Mouse (Mus musculus): ENCODE data around the gene Bud23.
A peak's percentile ranks its signal among the peaks of the same experiment; 100 is the strongest.
"Not testable (repeated sequence)": the region's sequence is repeated elsewhere in the genome, so short reads cannot be mapped to it uniquely, and the experiment has no call there.

Gene Bud23

GRCm38 (mm10) chr5:135070448-135070847, 5.7 kb upstream of the Bud23 start:
- no peak for DNase-seq

GRCm38 (mm10) chr5:135066008-135066407, 1.2 kb upstream of the Bud23 start:
- DNase-seq, result no peak

- no peak for DNase-seq
Observed at GRCm38 (mm10) chr5:135064382-135064766, 385 bp downstream of the Bud23 start.

- peak; percentile 98 to 99 for DNase-seq
Observed at GRCm38 (mm10) chr5:135063629-135064381, 954 bp downstream of the Bud23 start, which contains the start of gene Dnajc30. Gene Dnajc30, plus strand, starts transcription at chr5:135064202.

- DNase-seq, result no peak
Observed at GRCm38 (mm10) chr5:135053356-135053755, 11.4 kb downstream of the Bud23 start.

GRCm38 (mm10) chr5:135049268-135049667, 15.5 kb downstream of the Bud23 start:
- not testable (repeated sequence) for DNase-seq

GRCm38 (mm10) chr5:135048539-135048938, 16.2 kb downstream of the Bud23 start:
- DNase-seq, result no peak

DNA sequence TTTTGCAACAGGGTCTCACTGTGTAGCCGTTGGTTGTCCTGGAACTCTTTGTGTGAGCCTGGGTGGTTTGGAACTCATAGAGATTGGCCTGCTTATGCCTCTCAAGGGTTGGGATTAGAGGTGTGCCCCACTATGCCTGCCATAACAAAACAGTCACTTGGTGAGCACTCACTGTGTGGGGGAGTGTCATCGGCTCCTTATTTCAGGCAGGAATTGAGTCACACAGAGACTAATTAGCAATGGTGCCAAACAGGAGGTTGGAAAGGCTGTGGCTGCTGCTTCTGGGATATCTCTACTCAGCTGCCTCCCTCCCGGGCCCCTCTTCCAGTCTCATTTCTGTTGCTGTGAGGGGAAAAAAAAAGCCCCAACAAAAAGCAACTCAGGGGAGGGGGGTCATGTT, 20.2 kb downstream of the Bud23 start:
- DNase-seq, result no peak

DNA sequence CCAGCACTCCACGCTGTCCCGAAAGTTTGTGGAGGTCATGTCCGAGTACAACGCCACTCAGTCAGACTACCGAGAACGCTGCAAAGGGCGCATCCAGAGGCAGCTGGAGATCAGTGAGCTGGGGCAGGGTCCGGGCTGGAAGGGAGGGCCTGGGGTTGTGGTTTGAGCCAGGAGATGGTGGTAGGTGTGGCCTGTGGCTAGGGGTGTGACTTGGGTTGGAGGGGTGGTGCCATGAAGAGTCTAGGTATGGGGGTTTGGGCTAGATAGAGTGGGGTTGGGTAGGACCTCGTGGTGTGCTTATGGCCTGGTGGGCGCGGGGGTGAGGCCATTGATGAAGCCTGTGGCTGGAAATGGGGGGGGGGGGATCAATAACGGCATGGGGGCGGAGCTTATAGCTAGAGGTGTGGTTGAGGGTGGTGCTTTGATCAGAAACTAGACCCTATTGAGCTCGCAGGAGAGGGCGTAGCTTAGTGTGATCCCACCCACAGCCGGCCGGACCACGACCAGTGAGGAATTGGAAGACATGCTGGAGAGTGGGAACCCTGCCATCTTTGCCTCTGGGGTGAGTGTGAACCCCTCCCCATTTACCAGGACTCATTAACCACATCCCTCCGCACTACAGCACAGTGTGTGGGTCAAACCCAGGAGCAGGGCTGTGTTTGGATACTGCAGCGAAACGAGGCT, 22.5 kb downstream of the Bud23 start:
- DNase-seq, result no peak

DNA sequence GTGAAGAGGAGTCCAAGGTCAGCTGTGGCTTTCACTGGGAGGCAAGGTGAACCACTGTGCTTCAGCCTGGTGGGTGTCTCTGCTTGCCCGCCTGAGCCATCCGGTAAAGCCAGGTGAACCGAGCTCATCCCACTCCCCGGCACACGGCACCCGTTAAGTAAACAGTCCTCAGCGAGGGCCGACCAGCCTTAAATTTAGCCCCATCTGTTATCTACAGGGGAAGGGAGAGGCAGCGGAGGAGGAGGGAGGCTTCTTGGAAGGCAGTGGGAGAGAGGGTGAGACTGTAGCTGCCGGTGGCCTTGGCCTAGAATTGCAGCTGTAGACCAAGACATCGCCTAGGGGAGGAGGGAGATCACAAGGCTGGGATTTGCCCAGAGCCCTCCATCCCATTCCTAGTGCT, 24.0 kb downstream of the Bud23 start:
- DNase-seq, result no peak

DNA sequence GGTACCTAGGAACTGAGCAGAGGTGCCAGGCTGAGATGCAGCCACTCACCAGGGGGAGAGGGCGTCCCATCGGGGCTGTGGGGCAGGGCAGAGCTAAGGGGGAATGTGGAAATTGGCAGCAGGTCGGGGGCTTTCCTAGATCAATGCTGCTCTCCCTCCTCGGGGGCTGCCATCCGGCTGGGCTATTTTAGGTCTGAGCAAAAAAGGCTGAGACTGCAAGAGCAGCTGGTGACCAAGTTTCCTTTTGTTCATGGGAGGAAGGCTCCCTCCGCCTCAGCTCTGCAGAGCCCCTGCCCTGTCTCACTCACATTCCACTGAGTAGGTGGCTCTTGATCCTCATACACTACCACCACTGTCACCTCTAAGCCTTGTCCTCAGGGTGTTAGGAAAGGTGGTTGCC, 24.7 kb downstream of the Bud23 start:
- no peak for DNase-seq

GRCm38 (mm10) chr5:135039541-135039940, 25.2 kb downstream of the Bud23 start:
- DNase-seq, result no peak

DNA sequence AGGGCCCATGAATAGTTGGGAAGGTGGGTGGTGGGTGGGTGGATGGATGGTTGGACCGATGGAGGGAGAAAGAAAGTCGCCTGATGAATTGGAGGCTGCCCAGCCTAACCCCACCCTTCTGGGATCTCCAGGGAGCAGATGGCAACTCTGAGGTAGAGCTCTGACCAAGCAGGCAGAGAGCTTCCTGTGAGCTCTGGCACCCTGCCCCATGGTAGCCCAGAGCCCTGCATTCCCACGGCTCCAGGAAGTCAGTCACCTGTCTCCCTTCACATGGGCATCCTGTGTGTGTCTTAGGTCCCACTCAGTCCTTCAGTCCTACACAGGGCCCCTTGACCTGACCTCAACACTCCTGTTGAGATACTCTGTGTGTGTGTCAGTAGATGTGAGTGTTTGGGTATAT, 26.8 kb downstream of the Bud23 start:
- no peak for DNase-seq

GRCm38 (mm10) chr5:135035608-135036359, 29.0 kb downstream of the Bud23 start:
- peak; percentile 65 to 68 for DNase-seq

GRCm38 (mm10) chr5:135034593-135034992, 30.2 kb downstream of the Bud23 start:
- DNase-seq, result no peak

- DNase-seq, result peak in 1 of 2 experiments; percentile 20
Observed at GRCm38 (mm10) chr5:135032581-135032980, 32.2 kb downstream of the Bud23 start.

GRCm38 (mm10) chr5:135029007-135029854, 35.5 kb downstream of the Bud23 start:
- DNase-seq, result peak; percentile 51 to 75

DNA sequence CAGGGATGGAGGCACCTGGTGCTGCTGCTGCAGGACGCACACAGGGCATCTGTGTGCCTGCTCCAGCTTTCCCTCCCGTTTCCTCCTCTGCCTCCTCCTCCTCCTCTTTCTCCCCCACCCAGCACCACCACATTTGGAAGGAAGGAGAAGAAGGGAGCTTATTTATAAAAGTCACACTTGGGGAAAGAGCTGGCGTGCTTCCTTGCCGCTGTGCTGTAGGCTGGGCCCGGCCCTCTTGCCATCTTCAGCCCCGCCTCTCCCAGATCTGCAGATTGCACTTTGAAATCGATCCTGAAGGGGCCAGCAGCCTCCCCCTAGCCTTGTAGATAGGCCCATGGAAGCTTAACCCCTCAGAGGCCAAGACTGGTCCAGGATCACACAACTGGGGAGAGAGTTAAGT, 38.9 kb downstream of the Bud23 start:
- no peak for DNase-seq

GRCm38 (mm10) chr5:135024665-135025224, 40.0 kb downstream of the Bud23 start:
- DNase-seq, result no peak

DNA sequence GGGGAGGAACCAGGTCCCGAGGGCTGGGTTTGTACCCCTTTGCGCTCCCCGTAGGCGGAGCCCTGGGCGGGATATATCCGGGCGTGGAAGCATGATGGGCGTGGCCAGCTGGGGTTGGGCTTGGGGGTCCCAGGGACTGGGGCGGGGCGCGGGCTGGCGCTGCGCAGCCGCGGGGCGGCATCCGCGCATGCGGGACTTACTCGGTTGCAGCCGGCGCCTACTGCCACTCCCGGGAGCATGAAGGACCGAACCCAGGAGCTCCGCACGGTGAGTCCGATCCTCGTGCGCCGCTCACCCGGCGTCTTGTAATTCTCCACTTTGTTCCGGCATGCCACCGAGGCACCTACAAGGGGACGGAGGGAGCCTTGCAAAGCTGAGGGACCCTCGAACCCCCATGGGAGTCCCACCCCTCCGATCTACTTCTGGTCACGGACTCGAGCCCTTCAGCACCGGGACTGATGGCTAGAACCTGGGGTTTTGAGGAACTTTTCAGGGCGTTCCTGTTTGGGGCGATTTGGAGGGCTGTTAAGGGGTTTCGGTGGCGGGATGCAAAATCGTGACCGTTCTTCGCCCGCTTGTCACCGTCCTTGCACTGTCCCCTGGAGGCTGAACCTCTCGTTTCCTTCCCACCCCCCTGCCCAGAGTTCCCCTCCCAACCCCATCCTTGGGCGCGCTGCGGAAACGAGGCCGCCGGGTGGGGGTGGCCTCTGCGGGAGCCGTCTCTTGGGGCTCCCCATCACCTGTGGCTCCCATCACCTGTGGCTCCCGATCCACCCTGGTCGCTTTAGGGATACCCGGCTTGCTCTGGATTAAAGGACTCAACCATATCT, 41.2 kb downstream of the Bud23 start, which contains the start of gene Stx1a:
Gene Stx1a, plus strand, starts transcription at position 139 of the 830 bp plus-strand sequence.
- peak; percentile 87 to 89 for DNase-seq

- peak; percentile 92 to 94 for DNase-seq
Observed at GRCm38 (mm10) chr5:135021814-135022213, 42.9 kb downstream of the Bud23 start.
